11 mouse cellular contexts compared by ENCODE assay signal in the genomic region with DNA sequence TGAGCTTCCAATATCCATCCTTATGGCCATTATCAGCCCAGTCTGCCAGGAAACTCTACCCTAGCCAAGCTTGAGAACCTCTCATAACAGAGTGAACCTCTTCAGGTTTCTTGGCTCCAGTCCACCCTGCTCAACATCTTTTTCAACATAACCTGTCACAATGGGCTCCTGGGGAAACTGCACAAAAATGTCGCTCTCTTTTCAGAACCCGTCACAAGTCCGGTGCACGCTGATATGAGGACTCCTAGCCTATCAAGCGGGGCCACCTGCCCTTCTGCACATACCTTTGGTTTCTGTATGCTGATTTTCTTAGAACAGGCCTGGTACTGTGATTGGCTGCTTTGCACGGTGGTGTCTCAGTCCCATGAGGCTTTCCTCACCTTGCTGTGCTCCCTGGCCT.
A peak's percentile ranks its signal among the peaks of the same experiment; 100 is the strongest.
DNase-seq lines count a peak whose midpoint lies in the region; ATAC-seq and TF ChIP-seq lines count a peak whose summit lies in the region.
"Had no signal": no experiment of that assay in that cellular context is flagged by ENCODE, and none has a peak within 500 bp of the region (broad histone marks: within the 10 kb centered on the region; RNA-seq: fewer than 3 reads in every experiment).

No protein-coding gene starts in this region.

- no peak overlapping the region for H3K4me2 ChIP-seq in stomach, embryonic 15.5 days
- H3K4me2 ChIP-seq in stomach, postnatal 0 days (replicated peaks; ENCODE audit: low read depth): no peak overlapping the region
- H3K4me2 ChIP-seq in liver, embryonic 14.5 days (ENCODE audit: low read depth): peak overlapping the region; percentile 63
- no peak overlapping the region for H3K4me2 ChIP-seq in forebrain, embryonic 11.5 days (ENCODE audit: low read depth, low read length, severe bottlenecking)
- H3K4me2 ChIP-seq: forebrain, embryonic 13.5 days; hindbrain, embryonic 12.5 days had no signal

- WGBS in stomach, embryonic 15.5 days: 86% methylated on average over 6 of the region's 6 CpGs
- 79% methylated on average over 6 of the region's 6 CpGs for WGBS in stomach, postnatal 0 days
- WGBS in liver, embryonic 14.5 days (ENCODE audit: insufficient replicate concordance): 29% methylated on average over 6 of the region's 6 CpGs
- 90% methylated on average over 6 of the region's 6 CpGs for WGBS in forebrain, embryonic 11.5 days

- peaks cover 3% of the 10 kb centered on the region; the same call in 1 of the 2 replicates for H3K4me1 ChIP-seq in stomach, embryonic 15.5 days
- no peaks in the 10 kb centered on the region for H3K4me1 ChIP-seq in stomach, postnatal 0 days (replicated peaks; ENCODE audit: control insufficient read depth, insufficient read depth)
- peaks cover 74 to 77% of the 10 kb centered on the region in 2 experiments for H3K4me1 ChIP-seq in liver, embryonic 14.5 days (replicated peaks; ENCODE audit: control insufficient read depth in 2 of 2, insufficient read depth in 2 of 2, low read length in 1 of 2)
- no peaks in the 10 kb centered on the region for H3K4me1 ChIP-seq in forebrain, embryonic 11.5 days (replicated peaks; ENCODE audit: control insufficient read depth, insufficient read depth, low read length)
- H3K4me1 ChIP-seq: forebrain, embryonic 13.5 days had no signal

- no peak overlapping the region for H3K4me3 ChIP-seq in stomach, embryonic 15.5 days (replicated peaks)
- no peak overlapping the region for H3K4me3 ChIP-seq in stomach, postnatal 0 days (ENCODE audit: low read depth, low read length)
- H3K4me3 ChIP-seq in liver, embryonic 14.5 days (ENCODE audit: insufficient read depth in 1 of 2, low read depth in 2 of 2, low read length in 2 of 2): no peak overlapping the region
- H3K4me3 ChIP-seq in forebrain, embryonic 11.5 days (ENCODE audit: low read depth, low read length): no peak overlapping the region
- H3K4me3 ChIP-seq: forebrain, embryonic 13.5 days; hindbrain, embryonic 12.5 days had no signal

- peak; percentile 59 for ATAC-seq in cerebellum, adult (ENCODE audit: insufficient number of reproducible peaks, low FRiP score, low TSS enrichment)
- peak; percentile 90 for ATAC-seq in stomach, embryonic 15.5 days (ENCODE audit: insufficient read depth, low FRiP score, low read depth)
- ATAC-seq in stomach, postnatal 0 days (ENCODE audit: low FRiP score, low TSS enrichment): no peak
- peak; percentile 83 for ATAC-seq in liver, embryonic 14.5 days (ENCODE audit: insufficient read depth)
- ATAC-seq in forebrain, embryonic 11.5 days (replicated peaks; ENCODE audit: low FRiP score): no peak
- ATAC-seq: activated CD4-positive, CD25-positive, alpha-beta regulatory T cell, adult 4 months; forebrain, embryonic 13.5 days had no signal

- no peaks in the 10 kb centered on the region for H3K9me3 ChIP-seq in stomach, embryonic 15.5 days
- no peaks in the 10 kb centered on the region for H3K9me3 ChIP-seq in stomach, postnatal 0 days (ENCODE audit: control insufficient read depth, low read length)
- no peaks in the 10 kb centered on the region for H3K9me3 ChIP-seq in liver, embryonic 14.5 days (ENCODE audit: control insufficient read depth, low read length)
- no peaks in the 10 kb centered on the region for H3K9me3 ChIP-seq in forebrain, embryonic 11.5 days (ENCODE audit: control insufficient read depth, low read length)
- H3K9me3 ChIP-seq: forebrain, embryonic 13.5 days; hindbrain, embryonic 12.5 days had no signal

- no peak for TF ChIP-seq CTCF in stomach, postnatal 0 days (IDR thresholded peaks at IDR 0.05; ENCODE audit: low read depth)
- TF ChIP-seq CTCF in liver, embryonic 14.5 days (IDR thresholded peaks at IDR 0.05; ENCODE audit: low read depth): no peak

- no peaks in the 10 kb centered on the region for H3K27me3 ChIP-seq in stomach, embryonic 15.5 days (replicated peaks)
- no peaks in the 10 kb centered on the region for H3K27me3 ChIP-seq in stomach, postnatal 0 days (ENCODE audit: control insufficient read depth, insufficient read depth, low read length)
- H3K27me3 ChIP-seq in liver, embryonic 14.5 days (ENCODE audit: control insufficient read depth, insufficient read depth, low read length): no peaks in the 10 kb centered on the region
- H3K27me3 ChIP-seq in forebrain, embryonic 11.5 days (ENCODE audit: control insufficient read depth, insufficient read depth, low read length): no peaks in the 10 kb centered on the region
- H3K27me3 ChIP-seq: forebrain, embryonic 13.5 days; hindbrain, embryonic 12.5 days had no signal

- no peak overlapping the region for H3K9ac ChIP-seq in stomach, embryonic 15.5 days
- no peak overlapping the region for H3K9ac ChIP-seq in stomach, postnatal 0 days (ENCODE audit: low read length)
- peak overlapping the region; percentile 51 for H3K9ac ChIP-seq in liver, embryonic 14.5 days (replicated peaks)
- H3K9ac ChIP-seq in forebrain, embryonic 11.5 days (ENCODE audit: low read length): no peak overlapping the region
- H3K9ac ChIP-seq: forebrain, embryonic 13.5 days; hindbrain, embryonic 12.5 days had no signal

- no peak for DNase-seq in cerebellum, postnatal 4 days (ENCODE audit: low spot score in 2 of 2)
- no peak for DNase-seq in stomach, postnatal 0 days (ENCODE audit: low spot score)
- DNase-seq in liver, embryonic 14.5 days (ENCODE audit: low read depth in 3 of 3, low spot score in 3 of 3): peak; percentile 84 to 91 (median 90)
- no peak for DNase-seq in thymus, postnatal 10 days (ENCODE audit: low spot score in 2 of 2)
- DNase-seq in forebrain, embryonic 11.5 days (ENCODE audit: low spot score): no peak
- no peak for DNase-seq in layer of hippocampus, adult 9-11 months

- no peaks in the 10 kb centered on the region for H3K36me3 ChIP-seq in stomach, embryonic 15.5 days
- no peaks in the 10 kb centered on the region for H3K36me3 ChIP-seq in stomach, postnatal 0 days (ENCODE audit: control insufficient read depth, insufficient read depth, low read length)
- H3K36me3 ChIP-seq in liver, embryonic 14.5 days (replicated peaks; ENCODE audit: control insufficient read depth, insufficient read depth, low read depth): no peaks in the 10 kb centered on the region
- H3K36me3 ChIP-seq in forebrain, embryonic 11.5 days (ENCODE audit: control insufficient read depth, insufficient read depth, low read length): no peaks in the 10 kb centered on the region
- H3K36me3 ChIP-seq: hindbrain, embryonic 12.5 days had no signal

- no peak for TF ChIP-seq EP300 in stomach, postnatal 0 days (optimal IDR thresholded peaks at IDR 0.05)
- TF ChIP-seq EP300 in liver, embryonic 14.5 days (IDR thresholded peaks at IDR 0.05; ENCODE audit: low read depth): peak; percentile 99

- no peak overlapping the region for H3K27ac ChIP-seq in stomach, embryonic 15.5 days
- H3K27ac ChIP-seq in stomach, postnatal 0 days (replicated peaks): no peak overlapping the region
- peak overlapping the region; percentile 97 for H3K27ac ChIP-seq in liver, embryonic 14.5 days
- H3K27ac ChIP-seq in forebrain, embryonic 11.5 days (ENCODE audit: low read depth, low read length): no peak overlapping the region
- H3K27ac ChIP-seq: forebrain, embryonic 13.5 days; hindbrain, embryonic 12.5 days had no signal

Comparison
In these comparisons a context has a peak if more than half of its experiments do, and no peak if none do; other contexts are left out.
1. ATAC-seq: peak in cerebellum, adult (single experiment), stomach, embryonic 15.5 days (single experiment) and liver, embryonic 14.5 days (single experiment); none in stomach, postnatal 0 days (single experiment) and forebrain, embryonic 11.5 days (single experiment).
2. DNase-seq: peak in liver, embryonic 14.5 days (3 of 3); none in cerebellum, postnatal 4 days (0 of 2), stomach, postnatal 0 days (single experiment), thymus, postnatal 10 days (0 of 2), forebrain, embryonic 11.5 days (single experiment) and layer of hippocampus, adult 9-11 months (single experiment).